Mouse (Mus musculus) forebrain, embryonic 16.5 days (tissue): ENCODE data around the gene Yif1a. TPM values are rescaled to one million over a fixed set of nuclear protein-coding genes. Genes with fewer than 3 reads are reported as not detected.

Experiments used
- ATAC-seq: fragments of 200-750 bp; cut with Nextera tagmentation; 2 replicates; pipeline ENCODE4 v1.8.0; 2017; ENCODE audit warnings: mild to moderate bottlenecking, moderate library complexity
- H3K27ac ChIP-seq: fragments of 300-500 bp; sonication (generic); 2 replicates; pipeline ENCODE4 v1.5.1; 2014; ENCODE audit warnings: low read length, control low read depth
- H3K27me3 ChIP-seq: fragments of 300-500 bp; sonication (generic); replicated peaks from 2 replicates; pipeline ENCODE4 v1.6.1; 2014; ENCODE audit warnings: low read length; ENCODE audit not compliant: control insufficient read depth, insufficient read depth
- H3K36me3 ChIP-seq: fragments of 300-500 bp; sonication (generic); 2 replicates; pipeline ENCODE4 v1.6.1; 2014; ENCODE audit not compliant: control insufficient read depth, insufficient read depth
- H3K4me1 ChIP-seq: fragments of 300-500 bp; sonication (generic); replicated peaks from 2 replicates; pipeline ENCODE4 v1.6.1; 2014; ENCODE audit warnings: low read length; ENCODE audit not compliant: control insufficient read depth, insufficient read depth
- H3K4me2 ChIP-seq: fragments of 300-500 bp; sonication (generic); 2 replicates; pipeline ENCODE4 v1.6.1; 2014; ENCODE audit warnings: mild to moderate bottlenecking, low read length, control low read depth
- H3K4me3 ChIP-seq: fragments of 300-500 bp; sonication (generic); replicated peaks from 2 replicates; pipeline ENCODE4 v1.5.1; 2014; ENCODE audit warnings: mild to moderate bottlenecking, low read length, control low read depth
- H3K9ac ChIP-seq: fragments of 300-500 bp; sonication (generic); replicated peaks from 2 replicates; pipeline ENCODE4 v1.6.1; 2014; ENCODE audit warnings: low read depth, low read length, control low read depth
- H3K9me3 ChIP-seq: fragments of 300-500 bp; sonication (generic); 2 replicates; pipeline ENCODE4 v1.6.1; 2016; ENCODE audit warnings: low read length; ENCODE audit not compliant: control insufficient read depth
- WGBS: fragments of 180-500 bp; shearing (Covaris S2); extraction: QIAGEN DNeasy Blood & Tissue Kit; methylation state at CpG from one replicate; pipeline ENCODE4 v1.1.7; 2014; 5-methylcytosine and 5-hydroxymethylcytosine counted together
- polyA plus RNA-seq: library from polyadenylated mRNA; unstranded; fragments of >200 nt; fragmentation: Nextera tagmentation; extraction: Ambion mirVana; gene quantifications from 2 replicates; pipeline ENCODE4 v1.2.1, GENCODE M21; 2015

Gene Yif1a
- 54.0 and 56.0 TPM in 2 replicates for polyA plus RNA-seq

- ATAC-seq, result peak; percentile 95
- H3K4me1 ChIP-seq, result peaks cover 24% of the 10 kb centered on the region
- H3K27ac ChIP-seq, result peak within 1 kb of the TSS; percentile 89
- no peaks in the 10 kb centered on the region for H3K9me3 ChIP-seq
- H3K27me3 ChIP-seq, result peaks cover 29% of the 10 kb centered on the region
- peak within 1 kb of the TSS; percentile 55 for H3K4me3 ChIP-seq
- peak within 1 kb of the TSS; percentile 74 for H3K4me2 ChIP-seq
- H3K9ac ChIP-seq, result peak within 1 kb of the TSS; percentile 59
- under 1% methylated on average over 58 of the region's 58 CpGs for WGBS
- peaks cover 11% of the 10 kb centered on the region for H3K36me3 ChIP-seq
These were observed at the start of gene Yif1a for GRCm38 (mm10) chr19:5087884-5088728. TSS of gene Yif1a (plus strand) at chr19:5088538.

GRCm38 (mm10) chr19:5038709-5039156 is 49.6 kb upstream of the Yif1a start, which contains the start of the genes B4gat1 and AC124502.3:
TSS of gene B4gat1 (plus strand) at chr19:5038826.
TSS of gene AC124502.3 (plus strand) at chr19:5038891.
- Histone ChIP-seq H3K4me1 (peaks cover 36% of the 10 kb centered on the region), H3K36me3 (0 out of 2 replicates have a peak, but pooled peaks cover 2% of the 10 kb centered on the region), H3K9ac (peak within 1 kb of the TSS; percentile 85), H3K27me3 (no peaks in the 10 kb centered on the region), H3K4me2 (peak within 1 kb of the TSS; percentile 83), H3K4me3 (peak within 1 kb of the TSS; percentile 84), H3K9me3 (no peaks in the 10 kb centered on the region), H3K27ac (peak within 1 kb of the TSS; percentile 77)
- ATAC-seq, result peak; percentile 95
- under 1% methylated on average over 41 of the region's 44 CpGs for WGBS

GRCm38 (mm10) chr19:5039301-5040114 is 48.8 kb upstream of the Yif1a start:
- Histone ChIP-seq H3K27ac (peak overlapping the region; percentile 77; the same call in 1 of the 2 replicates), H3K4me2 (peak overlapping the region; percentile 83), H3K27me3 (no peaks in the 10 kb centered on the region), H3K9me3 (no peaks in the 10 kb centered on the region), H3K36me3 (0 out of 2 replicates have a peak, but pooled peaks cover 2% of the 10 kb centered on the region), H3K4me3 (peak overlapping the region; percentile 84), H3K9ac (peak overlapping the region; percentile 85), H3K4me1 (peaks cover 36% of the 10 kb centered on the region)
- ATAC-seq, result peak; percentile 5; the same call in 1 of the 2 replicates
- 9% methylated on average over 41 of the region's 41 CpGs for WGBS

GRCm38 (mm10) chr19:5040862-5041523 is 47.3 kb upstream of the Yif1a start, which contains the start of gene Brms1:
TSS of gene Brms1 (plus strand) at chr19:5041354.
- 6% methylated on average over 40 of the region's 40 CpGs for WGBS
- Histone ChIP-seq H3K4me3 (peak within 1 kb of the TSS; percentile 84), H3K9ac (peak within 1 kb of the TSS; percentile 86), H3K4me1 (peaks cover 36% of the 10 kb centered on the region), H3K36me3 (0 out of 2 replicates have a peak, but pooled peaks cover 2% of the 10 kb centered on the region), H3K27me3 (no peaks in the 10 kb centered on the region), H3K9me3 (no peaks in the 10 kb centered on the region), H3K27ac (peak within 1 kb of the TSS; percentile 64), H3K4me2 (peak within 1 kb of the TSS; percentile 83)
- peak; percentile 58 for ATAC-seq

- 3% methylated on average over 16 of the region's 16 CpGs for WGBS
- Histone ChIP-seq H3K27me3 (no peaks in the 10 kb centered on the region), H3K36me3 (0 out of 2 replicates have a peak, but pooled peaks cover 2% of the 10 kb centered on the region), H3K4me1 (peaks cover 36% of the 10 kb centered on the region), H3K27ac (peak overlapping the region; percentile 58), H3K9ac (peak overlapping the region; percentile 86), H3K9me3 (no peaks in the 10 kb centered on the region), H3K4me3 (peak overlapping the region; percentile 84), H3K4me2 (peak overlapping the region; percentile 83)
- ATAC-seq, result no peak; the same call in 1 of the 2 replicates
These were observed 46.8 kb upstream of the Yif1a start for GRCm38 (mm10) chr19:5041588-5041987.

DNA sequence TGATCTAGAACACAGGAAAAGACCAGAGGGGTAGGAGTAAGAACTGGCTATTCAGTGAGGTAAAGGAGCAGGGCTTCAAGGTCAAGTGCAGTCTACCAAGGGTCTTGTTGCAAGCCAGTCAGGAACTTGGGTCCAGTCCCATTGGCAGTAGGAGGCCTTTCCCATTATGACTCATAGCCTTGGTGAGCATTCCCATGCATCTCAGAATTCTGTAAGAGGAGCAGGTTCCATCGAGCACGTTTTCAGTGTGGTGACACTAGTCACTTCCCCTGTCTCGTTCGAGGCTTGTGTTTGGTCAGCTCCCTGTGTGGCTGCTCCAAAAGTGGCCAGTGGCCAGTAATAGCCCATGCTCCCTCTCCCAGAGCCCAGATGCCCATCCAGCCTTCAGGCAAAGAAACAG is 42.8 kb upstream of the Yif1a start:
- 79% methylated on average over 4 of the region's 4 CpGs for WGBS
- Histone ChIP-seq H3K9ac (no peak overlapping the region), H3K27ac (no peak overlapping the region), H3K4me1 (peaks cover 21% of the 10 kb centered on the region), H3K4me2 (no peak overlapping the region), H3K27me3 (peaks cover 4% of the 10 kb centered on the region; the same call in 1 of the 2 replicates), H3K9me3 (no peaks in the 10 kb centered on the region), H3K4me3 (no peak overlapping the region), H3K36me3 (0 out of 2 replicates have a peak, but pooled peaks cover 7% of the 10 kb centered on the region)
- no peak for ATAC-seq

- Histone ChIP-seq H3K36me3 (0 out of 2 replicates have a peak, but pooled peaks cover 5% of the 10 kb centered on the region), H3K27me3 (peaks cover 23% of the 10 kb centered on the region), H3K4me1 (peaks cover 4% of the 10 kb centered on the region; the same call in 1 of the 2 replicates), H3K9me3 (no peaks in the 10 kb centered on the region), H3K9ac (no peak overlapping the region), H3K4me2 (no peak overlapping the region), H3K4me3 (no peak overlapping the region), H3K27ac (no peak overlapping the region)
- 83% methylated on average over 14 of the region's 14 CpGs for WGBS
- ATAC-seq, result no peak
These were observed 39.9 kb upstream of the Yif1a start for GRCm38 (mm10) chr19:5048138-5049056.

- no peak overlapping the region for H3K4me3 ChIP-seq
- no peaks in the 10 kb centered on the region for H3K9me3 ChIP-seq
- H3K27me3 ChIP-seq, result peaks cover 23% of the 10 kb centered on the region
- peak overlapping the region; percentile 43; the same call in 1 of the 2 replicates for H3K27ac ChIP-seq
- ATAC-seq, result no peak
- H3K4me1 ChIP-seq, result peaks cover 4% of the 10 kb centered on the region; the same call in 1 of the 2 replicates
- H3K36me3 ChIP-seq, result 0 out of 2 replicates have a peak, but pooled peaks cover 5% of the 10 kb centered on the region
- WGBS, result 85% methylated on average over 6 of the region's 6 CpGs
- H3K4me2 ChIP-seq, result no peak overlapping the region
- no peak overlapping the region for H3K9ac ChIP-seq
These were observed 39.0 kb upstream of the Yif1a start for GRCm38 (mm10) chr19:5049325-5049724.
